Mouse (Mus musculus) hindbrain, embryonic 10.5 days (tissue): ENCODE measurements around the gene Guca1b. TPM values are rescaled to one million over a fixed set of nuclear protein-coding genes. Genes with fewer than 3 reads are reported as not detected.

ENCODE experiments used
- DNase-seq: peaks from one replicate; pipeline ENCODE4 v3.0.0-alpha.2; 2017; ENCODE audit warnings: low spot score
- H3K27ac ChIP-seq: fragments of 300-500 bp; sonication (generic); 2 replicates; pipeline ENCODE4 v1.5.1; 2016; ENCODE audit warnings: mild to moderate bottlenecking, moderate library complexity
- H3K27me3 ChIP-seq: fragments of 300-500 bp; sonication (generic); 2 replicates; pipeline ENCODE4 v1.6.1; 2016; ENCODE audit warnings: mild to moderate bottlenecking; ENCODE audit not compliant: poor library complexity, insufficient read depth, severe bottlenecking
- H3K36me3 ChIP-seq: fragments of 300-500 bp; sonication (generic); 2 replicates; pipeline ENCODE4 v1.6.1; 2016; ENCODE audit warnings: mild to moderate bottlenecking, moderate library complexity
- H3K4me1 ChIP-seq: fragments of 300-500 bp; sonication (generic); replicated peaks from 2 replicates; pipeline ENCODE4 v1.6.1; 2016; ENCODE audit warnings: mild to moderate bottlenecking
- H3K4me3 ChIP-seq: fragments of 300-500 bp; sonication (generic); 2 replicates; pipeline ENCODE4 v1.5.1; 2016; ENCODE audit warnings: mild to moderate bottlenecking, moderate library complexity
- H3K9me3 ChIP-seq: fragments of 300-500 bp; sonication (generic); 2 replicates; pipeline ENCODE4 v1.6.1; 2016; ENCODE audit warnings: mild to moderate bottlenecking, moderate library complexity
- WGBS: fragments of 180-500 bp; shearing (Covaris S2); methylation state at CpG from one replicate; pipeline ENCODE4 v1.1.7; 2016; 5-methylcytosine and 5-hydroxymethylcytosine counted together
- polyA plus RNA-seq: library from polyadenylated mRNA; unstranded; fragments of >200 nt; fragmentation: Nextera tagmentation; extraction: Ambion mirVana; gene quantifications from 2 replicates; pipeline ENCODE4 v1.2.1, GENCODE M21; 2016

Guca1b gene
- polyA plus RNA-seq = 0.97 and 1.0 TPM in 2 replicates

- DNase-seq = no peak
- Histone ChIP-seq H3K4me3 (no peak within 1 kb of the TSS), H3K4me1 (peaks cover 11% of the 10 kb centered on the region), H3K36me3 (peaks cover 27% of the 10 kb centered on the region), H3K27ac (no peak within 1 kb of the TSS), H3K27me3 (no peaks in the 10 kb centered on the region; the same call in 1 of the 2 replicates), H3K9me3 (peaks cover 7% of the 10 kb centered on the region; the same call in 1 of the 2 replicates)
- WGBS = 34% methylated on average over 10 of the region's 10 CpGs
Measured at GRCm38 (mm10) chr17:47385145-47385544, at the start of gene Guca1b. Guca1b (plus strand) TSS chr17:47385393.

DNA sequence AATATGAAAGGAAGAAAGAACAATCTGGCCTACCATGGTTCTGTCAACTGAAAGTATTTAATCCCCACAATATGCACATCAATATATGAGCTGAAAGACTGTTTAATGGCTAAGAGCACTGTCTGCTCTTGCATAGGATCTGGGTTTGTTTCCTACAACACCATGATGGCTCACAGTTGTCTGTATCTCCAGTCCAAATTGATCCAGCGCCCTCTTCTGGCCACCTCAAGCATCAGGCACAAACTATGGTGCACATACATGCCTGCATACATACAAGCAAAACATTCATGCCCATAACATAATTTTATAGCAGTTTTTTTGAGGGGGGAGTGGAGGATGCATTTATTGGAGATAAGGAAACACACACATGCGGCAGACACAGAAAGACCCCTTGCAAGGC, 42.1 kb upstream of the Guca1b start:
- Histone ChIP-seq H3K4me3 (no peak overlapping the region), H3K9me3 (peaks cover 6% of the 10 kb centered on the region), H3K4me1 (no peaks in the 10 kb centered on the region), H3K27ac (no peak overlapping the region), H3K36me3 (peaks cover 96% of the 10 kb centered on the region), H3K27me3 (no peaks in the 10 kb centered on the region)
- 87% methylated on average over 2 of the region's 2 CpGs for WGBS
- no peak for DNase-seq

DNA sequence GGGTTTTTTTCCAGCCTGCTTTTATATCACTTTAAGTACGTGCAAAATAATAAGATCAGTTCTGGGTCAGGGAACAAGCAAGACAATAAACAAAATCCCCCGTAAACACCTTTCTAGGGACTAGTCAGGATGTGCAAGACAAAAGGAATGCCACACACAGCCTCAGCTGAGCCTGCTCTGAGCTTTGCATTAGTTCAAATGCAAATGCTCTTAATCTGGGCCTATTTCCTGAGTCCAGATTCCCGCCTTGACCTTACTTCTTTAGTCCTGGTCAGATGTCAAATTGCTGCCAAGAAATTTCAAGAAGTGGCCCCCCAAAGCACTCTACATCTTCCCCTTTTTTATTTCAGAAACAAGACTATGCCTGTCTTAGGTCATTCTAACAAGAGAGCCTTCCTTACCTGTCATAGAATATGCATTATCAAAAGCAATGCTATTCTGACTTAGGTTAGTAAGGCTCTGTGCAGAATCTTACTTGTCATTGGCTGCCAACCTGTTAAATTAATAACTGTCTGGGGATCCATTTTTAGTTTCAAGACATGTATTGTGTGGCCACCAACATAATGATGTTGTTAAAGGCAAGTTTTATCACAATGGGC, 35.4 kb upstream of the Guca1b start:
- DNase-seq = no peak
- 90% methylated on average over 3 of the region's 3 CpGs for WGBS
- H3K27me3 ChIP-seq = no peaks in the 10 kb centered on the region
- H3K4me1 ChIP-seq = no peaks in the 10 kb centered on the region
- no peak overlapping the region for H3K27ac ChIP-seq
- peaks cover 31% of the 10 kb centered on the region for H3K9me3 ChIP-seq
- H3K4me3 ChIP-seq = no peak overlapping the region
- peaks cover 99% of the 10 kb centered on the region for H3K36me3 ChIP-seq

DNA sequence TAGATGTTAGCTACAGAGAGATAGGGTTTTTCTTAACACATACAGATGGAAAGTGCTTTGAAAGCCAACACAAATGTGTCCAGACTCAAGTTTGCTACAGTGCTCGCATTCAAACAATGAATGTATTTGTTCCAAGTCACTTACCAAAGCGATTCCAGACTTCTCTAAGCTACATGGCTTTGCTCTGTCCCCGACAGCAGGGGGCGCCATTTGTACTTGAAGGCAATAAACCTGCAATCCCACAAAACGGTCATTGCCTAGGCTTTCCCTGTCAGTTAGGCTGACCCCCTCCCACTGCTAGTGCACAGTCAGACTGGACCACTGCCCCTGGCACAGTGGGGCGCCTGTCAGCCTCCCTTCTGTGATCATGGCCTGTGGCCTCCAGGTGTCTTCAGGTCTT, 25.2 kb upstream of the Guca1b start:
- no peak overlapping the region for H3K4me3 ChIP-seq
- H3K27ac ChIP-seq = no peak overlapping the region
- peaks cover 4% of the 10 kb centered on the region for H3K27me3 ChIP-seq
- H3K4me1 ChIP-seq = no peaks in the 10 kb centered on the region
- no peaks in the 10 kb centered on the region for H3K9me3 ChIP-seq
- peak; percentile 33 for DNase-seq
- H3K36me3 ChIP-seq = peaks cover 47% of the 10 kb centered on the region
- WGBS = 46% methylated on average over 6 of the region's 6 CpGs

GRCm38 (mm10) chr17:47361343-47361742, 23.9 kb upstream of the Guca1b start:
- no peak overlapping the region for H3K4me3 ChIP-seq
- DNase-seq = no peak
- peaks cover 33% of the 10 kb centered on the region for H3K36me3 ChIP-seq
- no peak overlapping the region for H3K27ac ChIP-seq
- WGBS = 86% methylated on average over 11 of the region's 11 CpGs
- no peaks in the 10 kb centered on the region for H3K9me3 ChIP-seq
- peaks cover 18% of the 10 kb centered on the region for H3K27me3 ChIP-seq
- H3K4me1 ChIP-seq = no peaks in the 10 kb centered on the region

DNA sequence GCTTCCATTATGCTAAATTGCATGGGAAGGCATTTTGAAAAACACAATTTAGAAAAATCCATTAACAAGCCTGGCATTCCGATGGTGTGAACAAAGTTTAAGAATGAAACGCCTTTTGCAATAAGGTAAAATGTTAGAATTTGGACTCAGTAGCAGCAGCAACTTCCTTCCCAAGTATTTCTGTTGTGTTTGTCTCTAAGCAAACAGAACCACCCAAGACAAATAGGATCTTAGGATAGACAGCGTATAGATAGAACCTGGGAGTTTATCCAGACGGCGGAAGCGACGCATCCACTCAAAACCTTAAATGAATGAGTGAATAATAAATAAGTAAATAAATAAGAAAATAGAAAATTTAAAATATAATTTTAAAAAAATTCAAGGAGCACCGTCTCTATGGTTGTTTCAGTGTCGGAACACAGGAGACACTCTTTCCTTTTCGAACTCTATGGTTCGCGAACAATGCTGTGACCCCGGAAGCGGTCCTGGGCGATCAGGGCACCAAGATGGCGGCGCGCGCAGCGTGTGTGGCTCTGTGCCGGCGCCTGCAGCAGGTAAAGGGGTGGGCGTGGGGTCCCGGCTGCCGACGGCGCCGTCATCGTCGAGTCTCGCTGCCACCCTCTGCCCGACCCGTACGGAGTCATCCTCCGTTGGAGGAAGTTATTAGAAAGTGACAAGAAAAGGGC, 16.6 kb upstream of the Guca1b start, which contains the start of gene Mrps10:
Gene Mrps10, plus strand, starts transcription at position 487 of the 686 bp plus-strand sequence.
- WGBS = 4% methylated on average over 35 of the region's 35 CpGs
- Histone ChIP-seq H3K4me1 (peaks cover 16% of the 10 kb centered on the region), H3K27me3 (peaks cover 33% of the 10 kb centered on the region), H3K36me3 (peaks cover 15% of the 10 kb centered on the region), H3K9me3 (no peaks in the 10 kb centered on the region), H3K4me3 (peak within 1 kb of the TSS; percentile 75), H3K27ac (peak within 1 kb of the TSS; percentile 88)
- DNase-seq = peak; percentile 90

DNA sequence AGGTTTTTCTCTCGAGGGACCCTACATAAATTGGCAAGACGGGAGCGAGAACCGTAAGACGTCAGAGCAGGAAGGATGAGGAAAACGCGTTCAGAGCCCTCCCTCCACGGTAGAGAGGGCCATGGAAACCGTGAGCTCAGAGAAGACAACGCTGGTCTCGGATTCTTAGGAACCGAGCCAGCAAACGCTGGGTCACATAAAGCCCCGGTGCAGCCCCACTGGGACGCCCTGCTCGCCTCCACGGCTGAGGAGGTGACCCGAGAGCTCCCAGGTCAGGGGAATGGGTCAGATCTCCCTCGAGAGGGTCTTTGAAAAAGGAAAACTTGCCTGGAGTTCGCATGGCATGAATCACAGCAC, 16.1 kb upstream of the Guca1b start:
- Histone ChIP-seq H3K9me3 (no peaks in the 10 kb centered on the region), H3K27ac (peak overlapping the region; percentile 88), H3K4me3 (peak overlapping the region; percentile 75), H3K36me3 (peaks cover 21% of the 10 kb centered on the region), H3K4me1 (peaks cover 16% of the 10 kb centered on the region), H3K27me3 (peaks cover 33% of the 10 kb centered on the region)
- DNase-seq = no peak
- 1% methylated on average over 20 of the region's 20 CpGs for WGBS

GRCm38 (mm10) chr17:47371451-47371850, 13.7 kb upstream of the Guca1b start:
- H3K4me3 ChIP-seq = no peak overlapping the region
- 14% methylated on average over 4 of the region's 4 CpGs for WGBS

GRCm38 (mm10) chr17:47373991-47374390, 11.2 kb upstream of the Guca1b start:
- H3K27ac ChIP-seq = no peak overlapping the region
- 81% methylated on average over 6 of the region's 6 CpGs for whole genome bisulfite sequencing
- H3K4me3 ChIP-seq = no peak overlapping the region
- H3K4me1 ChIP-seq = peaks cover 16% of the 10 kb centered on the region
- no peaks in the 10 kb centered on the region for H3K9me3 ChIP-seq
- no peaks in the 10 kb centered on the region for H3K27me3 ChIP-seq
- DNase-seq = no peak
- peaks cover 70% of the 10 kb centered on the region for H3K36me3 ChIP-seq

More at GRCm38 (mm10) chr17:47371451-47371850, 13.7 kb upstream of the Guca1b start:
- Histone ChIP-seq H3K4me1 (peaks cover 16% of the 10 kb centered on the region), H3K9me3 (no peaks in the 10 kb centered on the region), H3K27ac (no peak overlapping the region), H3K36me3 (peaks cover 44% of the 10 kb centered on the region), H3K27me3 (peaks cover 14% of the 10 kb centered on the region)
- peak; percentile 56 for DNase-seq

DNA sequence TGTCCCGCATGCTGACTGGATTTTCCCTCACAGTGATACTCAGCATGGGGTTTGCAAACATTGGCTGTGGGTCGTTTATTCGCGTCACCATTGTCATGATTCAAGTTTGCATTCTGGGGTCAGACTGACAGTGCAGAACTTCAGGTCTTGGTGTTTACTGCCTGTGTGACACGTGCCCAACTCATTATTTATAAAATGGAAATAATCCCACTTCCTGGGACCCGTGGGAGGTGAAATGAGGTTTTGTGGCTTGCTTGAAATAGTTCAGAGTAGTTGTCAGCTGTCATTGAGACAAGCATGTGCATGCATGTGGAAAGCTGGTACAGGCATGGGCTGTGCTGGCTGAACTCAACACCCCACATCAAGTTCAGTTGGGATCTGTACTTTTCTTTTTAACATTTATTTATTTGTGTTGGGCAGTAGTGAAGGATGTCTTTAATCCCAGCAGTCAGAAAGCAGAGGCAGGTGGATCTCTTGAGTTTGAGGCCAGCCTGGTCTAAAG, 8.4 kb upstream of the Guca1b start:
- Histone ChIP-seq H3K27ac (no peak overlapping the region), H3K4me1 (no peaks in the 10 kb centered on the region), H3K27me3 (no peaks in the 10 kb centered on the region), H3K36me3 (peaks cover 97% of the 10 kb centered on the region), H3K9me3 (no peaks in the 10 kb centered on the region), H3K4me3 (no peak overlapping the region)
- no peak for DNase-seq
- 93% methylated on average over 6 of the region's 6 CpGs for WGBS

DNA sequence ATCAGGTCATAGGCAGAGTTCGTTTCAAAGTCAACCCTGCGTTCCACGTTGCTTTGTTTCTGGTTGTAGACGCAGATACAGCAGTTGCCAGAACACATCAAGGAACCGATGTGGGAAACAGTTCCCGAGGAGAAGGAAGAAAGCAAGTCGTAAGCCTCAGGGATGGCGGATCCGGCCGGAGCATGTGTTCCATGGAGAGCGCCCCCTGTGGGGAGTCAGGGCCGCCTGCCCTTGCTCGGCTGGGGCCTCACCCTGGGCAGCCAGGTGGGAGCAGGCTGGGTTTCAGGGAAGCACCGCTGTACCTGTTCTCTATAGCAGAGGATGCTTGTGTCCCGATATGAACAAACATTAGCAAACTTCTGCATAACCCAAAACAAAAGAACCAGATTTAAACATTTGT, 7.1 kb upstream of the Guca1b start:
- Histone ChIP-seq H3K4me3 (no peak overlapping the region), H3K36me3 (peaks cover 86% of the 10 kb centered on the region), H3K27me3 (no peaks in the 10 kb centered on the region), H3K27ac (no peak overlapping the region), H3K4me1 (no peaks in the 10 kb centered on the region), H3K9me3 (no peaks in the 10 kb centered on the region)
- WGBS = 82% methylated on average over 15 of the region's 15 CpGs
- no peak for DNase-seq

- no peak for DNase-seq
- no peak overlapping the region for H3K27ac ChIP-seq
- peaks cover 7% of the 10 kb centered on the region; the same call in 1 of the 2 replicates for H3K9me3 ChIP-seq
- 86% methylated on average over 11 of the region's 11 CpGs for WGBS
- H3K4me1 ChIP-seq = peaks cover 11% of the 10 kb centered on the region
- H3K36me3 ChIP-seq = peaks cover 59% of the 10 kb centered on the region
- H3K4me3 ChIP-seq = no peak overlapping the region
- H3K27me3 ChIP-seq = no peaks in the 10 kb centered on the region; the same call in 1 of the 2 replicates
Measured at GRCm38 (mm10) chr17:47381917-47382316, 3.3 kb upstream of the Guca1b start.

DNA sequence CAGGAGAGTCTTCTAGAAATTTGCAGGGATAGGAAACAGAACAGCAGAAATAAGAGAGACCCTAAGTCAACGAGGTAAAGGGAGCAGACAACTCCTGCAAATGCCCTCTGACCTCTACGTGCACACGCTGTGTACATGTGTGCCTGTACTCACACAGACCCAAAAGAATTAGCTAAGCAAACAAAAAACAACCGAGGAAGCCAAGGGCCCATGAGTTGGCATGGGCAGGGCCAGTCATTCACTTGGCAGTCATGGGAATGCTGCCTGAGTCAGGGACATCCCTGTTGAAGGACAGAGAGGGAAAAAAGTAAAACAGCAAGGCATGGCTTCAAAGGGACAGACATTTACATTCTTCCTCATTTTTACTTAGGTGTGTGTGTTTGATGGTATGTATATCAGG, 1.9 kb upstream of the Guca1b start:
- DNase-seq = no peak
- WGBS = 88% methylated on average over 4 of the region's 4 CpGs

More for the DNA sequence above, 1.9 kb upstream of the Guca1b start:
- H3K4me3 ChIP-seq = no peak overlapping the region
- H3K9me3 ChIP-seq = peaks cover 7% of the 10 kb centered on the region; the same call in 1 of the 2 replicates
- peaks cover 46% of the 10 kb centered on the region for H3K36me3 ChIP-seq
- peaks cover 11% of the 10 kb centered on the region for H3K4me1 ChIP-seq
- no peak overlapping the region for H3K27ac ChIP-seq
- no peaks in the 10 kb centered on the region; the same call in 1 of the 2 replicates for H3K27me3 ChIP-seq
